Mouse (Mus musculus) right cerebral cortex, postnatal 4 days (tissue): Measurements from ENCODE around the gene Ppcdc.
"Not testable (repeated sequence)": the region's sequence is repeated elsewhere in the genome, so short reads cannot be mapped to it uniquely, and the experiment has no call there.

Experiments used
- DNase-seq: peaks from one replicate; pipeline ENCODE4 v3.0.0-alpha.2; 2022

Gene Ppcdc

GRCm38 (mm10) chr9:57427937-57428336 lies 12.0 kb downstream of the Ppcdc start:
- no peak for DNase-seq

GRCm38 (mm10) chr9:57427123-57427522 lies 12.8 kb downstream of the Ppcdc start:
- DNase-seq, result not testable (repeated sequence)

GRCm38 (mm10) chr9:57425116-57425515 lies 14.8 kb downstream of the Ppcdc start:
- no peak for DNase-seq

GRCm38 (mm10) chr9:57424066-57424465 lies 15.9 kb downstream of the Ppcdc start:
- no peak for DNase-seq

- no peak for DNase-seq
Measured at GRCm38 (mm10) chr9:57421688-57422111, 18.2 kb downstream of the Ppcdc start.

GRCm38 (mm10) chr9:57421121-57421571 lies 18.8 kb downstream of the Ppcdc start:
- DNase-seq, result no peak

- peak; percentile 76 for DNase-seq
Measured at GRCm38 (mm10) chr9:57420321-57421120, 19.4 kb downstream of the Ppcdc start.

- no peak for DNase-seq
Measured at GRCm38 (mm10) chr9:57419521-57420267, 20.2 kb downstream of the Ppcdc start.

- DNase-seq, result no peak
Measured at GRCm38 (mm10) chr9:57417341-57417740, 22.6 kb downstream of the Ppcdc start.

- DNase-seq, result no peak
Measured at GRCm38 (mm10) chr9:57407120-57407905, 32.6 kb downstream of the Ppcdc start.

- no peak for DNase-seq
Measured at GRCm38 (mm10) chr9:57406395-57406794, 33.5 kb downstream of the Ppcdc start.

- DNase-seq, result no peak
Measured at GRCm38 (mm10) chr9:57404036-57404435, 35.9 kb downstream of the Ppcdc start.

GRCm38 (mm10) chr9:57402318-57403251 lies 37.3 kb downstream of the Ppcdc start:
- no peak for DNase-seq

GRCm38 (mm10) chr9:57398773-57399172 lies 41.2 kb downstream of the Ppcdc start:
- DNase-seq, result no peak

GRCm38 (mm10) chr9:57392892-57393291 lies 47.0 kb downstream of the Ppcdc start:
- no peak for DNase-seq

- DNase-seq, result no peak
Measured at GRCm38 (mm10) chr9:57390869-57391268, 49.1 kb downstream of the Ppcdc start.

GRCm38 (mm10) chr9:57389131-57389530 lies 50.8 kb downstream of the Ppcdc start:
- no peak for DNase-seq

- DNase-seq, result no peak
Measured at GRCm38 (mm10) chr9:57386926-57387325, 53.0 kb downstream of the Ppcdc start.

GRCm38 (mm10) chr9:57384621-57385020 lies 55.3 kb downstream of the Ppcdc start:
- DNase-seq, result no peak

GRCm38 (mm10) chr9:57360999-57361398 lies 78.9 kb downstream of the Ppcdc start:
- DNase-seq, result no peak

- no peak for DNase-seq
Measured at GRCm38 (mm10) chr9:57354377-57355183, 85.3 kb downstream of the Ppcdc start.
